Mouse (Mus musculus): ENCODE results near the gene Bnipl. TPM values are rescaled to one million over a fixed set of nuclear protein-coding genes. Genes with fewer than 3 reads are reported as not detected.

Gene Bnipl
- total RNA-seq (2021) = under 1 TPM; 0.16 to 0.29 TPM
- long read RNA-seq, experiment 1 = 0 reads
- long read RNA-seq, experiment 2 = 0 reads

- DNase-seq (ENCODE audit: low spot score in 2 of 2) = no peak
These were observed at the start of gene Bnipl for GRCm38 (mm10) chr3:95250783-95251424. TSS of gene Bnipl (minus strand) at chr3:95251193.

GRCm38 (mm10) chr3:95298018-95298417, 47.0 kb upstream of the Bnipl start:
- DNase-seq (ENCODE audit: low spot score in 2 of 2) = no peak

- DNase-seq (ENCODE audit: low spot score in 2 of 2) = no peak
These were observed 45.1 kb upstream of the Bnipl start for GRCm38 (mm10) chr3:95296103-95296469.

- no peak for DNase-seq (ENCODE audit: low spot score in 2 of 2)
These were observed 44.5 kb upstream of the Bnipl start for GRCm38 (mm10) chr3:95295321-95296102.

GRCm38 (mm10) chr3:95294718-95295117, 43.7 kb upstream of the Bnipl start:
- no peak for DNase-seq (ENCODE audit: low spot score in 2 of 2)

GRCm38 (mm10) chr3:95294316-95294715, 43.3 kb upstream of the Bnipl start:
- no peak for DNase-seq (ENCODE audit: low spot score in 2 of 2)

DNA sequence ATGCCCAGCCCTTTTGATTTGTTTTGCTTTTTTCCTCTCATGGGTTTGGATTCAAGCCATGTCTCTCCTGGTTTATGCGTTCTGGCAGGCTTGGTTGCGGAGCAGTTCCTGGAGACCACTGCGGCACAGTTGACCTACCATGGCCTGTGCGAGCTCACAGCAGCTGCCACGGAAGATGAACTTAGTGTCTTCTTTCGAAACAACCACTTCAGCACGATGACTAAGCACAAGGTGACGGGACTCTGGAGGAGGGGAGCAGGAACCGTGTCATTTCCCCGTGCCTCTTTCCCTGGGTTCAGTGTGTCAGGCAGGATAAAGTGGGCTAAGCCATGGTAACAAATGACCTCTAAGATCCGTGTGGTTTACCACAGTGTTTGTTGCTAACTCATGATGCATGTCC, 42.5 kb upstream of the Bnipl start:
- no peak for DNase-seq (ENCODE audit: low spot score in 2 of 2)

DNA sequence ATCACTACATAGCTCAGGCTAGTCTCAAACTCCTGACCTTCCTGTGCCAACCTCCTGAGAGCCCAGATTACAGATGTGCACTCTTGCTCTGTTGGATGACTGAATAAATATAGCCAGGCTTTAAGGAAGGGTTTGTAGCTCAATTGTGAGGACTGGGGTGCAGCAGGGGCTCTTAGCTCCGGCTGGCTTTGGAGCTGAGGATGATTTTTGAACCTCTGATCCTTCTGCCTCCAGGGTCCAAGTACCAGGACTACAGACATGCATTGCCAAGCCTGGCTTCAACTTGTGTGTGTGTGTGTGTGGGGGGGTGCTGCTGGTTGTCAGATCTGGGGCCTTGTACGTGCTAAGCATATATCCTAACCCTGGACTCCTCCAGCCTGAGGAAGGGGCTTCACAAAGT, 41.9 kb upstream of the Bnipl start:
- no peak for DNase-seq (ENCODE audit: low spot score in 2 of 2)

DNA sequence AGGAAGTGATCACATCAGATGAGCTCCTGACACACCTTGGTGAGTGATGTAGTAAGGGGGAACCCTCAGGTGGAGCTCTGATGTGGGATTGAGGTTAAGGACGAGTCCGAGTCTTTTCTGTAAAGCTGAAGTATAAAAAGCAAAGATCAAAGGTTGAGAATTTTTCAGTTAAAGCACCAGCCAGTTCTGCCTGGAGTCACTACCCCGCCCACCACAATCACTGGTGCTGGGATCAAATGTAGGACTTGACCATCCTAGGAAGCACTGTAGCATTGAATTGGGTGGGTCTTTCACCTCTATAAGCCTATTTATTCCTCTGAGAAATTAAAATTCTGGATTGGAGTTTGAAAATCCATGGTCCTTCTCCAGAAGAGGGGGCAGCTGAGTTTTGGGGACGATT, 40.0 kb upstream of the Bnipl start:
- DNase-seq (ENCODE audit: low spot score in 2 of 2) = no peak

DNA sequence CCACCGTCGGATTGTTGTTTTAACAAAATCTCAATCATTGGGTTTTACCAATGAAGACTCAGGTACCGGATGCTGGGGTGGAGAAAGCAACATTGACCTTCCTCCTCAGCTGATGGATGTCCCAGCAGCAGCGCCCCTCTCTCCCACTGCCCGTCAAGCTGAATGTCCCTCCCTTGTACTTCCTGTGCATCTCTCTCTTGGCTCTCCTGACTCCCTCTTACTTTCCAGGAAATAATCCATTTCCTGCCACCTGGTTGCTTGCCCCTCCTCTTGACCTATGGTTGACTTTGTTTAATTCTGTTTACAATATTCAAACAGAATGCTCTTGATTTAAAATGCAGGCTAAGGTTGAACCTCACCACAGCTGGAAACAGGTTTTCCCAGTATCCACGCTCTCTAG, 39.2 kb upstream of the Bnipl start:
- no peak for DNase-seq (ENCODE audit: low spot score in 2 of 2)

- DNase-seq (ENCODE audit: low spot score in 2 of 2) = no peak
These were observed 38.4 kb upstream of the Bnipl start for GRCm38 (mm10) chr3:95289419-95289818.

DNA sequence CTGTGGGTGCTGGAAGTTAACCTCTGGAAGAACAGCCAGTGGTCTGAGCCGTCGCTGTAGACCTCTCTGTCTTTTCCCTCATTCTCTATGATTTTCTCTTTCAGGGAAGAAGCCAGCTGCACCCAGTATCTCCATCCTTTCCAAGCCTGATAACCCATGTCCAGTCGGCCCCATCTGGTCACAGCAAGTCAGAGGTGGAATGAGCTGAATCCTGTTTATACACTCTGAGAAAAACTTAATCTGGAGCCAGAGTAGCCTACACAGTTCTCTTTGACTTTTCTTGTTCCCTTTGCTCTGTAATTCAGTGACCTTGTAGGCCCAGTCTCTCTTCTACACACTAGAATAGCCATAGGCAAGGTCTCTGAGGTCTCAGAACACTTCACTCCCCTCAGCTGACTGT, 36.5 kb upstream of the Bnipl start:
- DNase-seq (ENCODE audit: low spot score in 2 of 2) = no peak

DNA sequence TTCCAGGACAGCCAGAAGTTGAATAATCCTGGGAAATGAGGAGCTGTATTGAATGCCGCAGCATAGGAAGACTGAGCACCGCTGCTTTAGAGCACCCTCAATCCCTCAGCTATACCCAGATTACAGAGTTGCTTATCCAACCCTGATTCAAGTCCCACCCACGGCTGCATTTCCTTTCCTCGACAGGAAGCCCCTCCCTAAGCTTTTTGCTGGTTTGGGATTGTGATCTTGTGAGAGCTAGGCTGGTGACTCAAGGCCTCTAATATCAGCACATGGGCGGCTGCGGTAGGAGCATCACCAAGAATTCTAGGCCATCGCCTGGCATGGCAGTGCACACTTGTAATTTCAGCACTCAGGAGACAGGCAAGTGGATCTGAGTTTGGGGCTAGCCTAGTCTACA, 35.5 kb upstream of the Bnipl start:
- DNase-seq (ENCODE audit: low spot score in 2 of 2) = no peak

- no peak for DNase-seq (ENCODE audit: low spot score in 2 of 2)
These were observed 35.0 kb upstream of the Bnipl start for GRCm38 (mm10) chr3:95286011-95286410.

- DNase-seq (ENCODE audit: low spot score in 2 of 2) = no peak
These were observed 34.4 kb upstream of the Bnipl start for GRCm38 (mm10) chr3:95285390-95285789.

DNA sequence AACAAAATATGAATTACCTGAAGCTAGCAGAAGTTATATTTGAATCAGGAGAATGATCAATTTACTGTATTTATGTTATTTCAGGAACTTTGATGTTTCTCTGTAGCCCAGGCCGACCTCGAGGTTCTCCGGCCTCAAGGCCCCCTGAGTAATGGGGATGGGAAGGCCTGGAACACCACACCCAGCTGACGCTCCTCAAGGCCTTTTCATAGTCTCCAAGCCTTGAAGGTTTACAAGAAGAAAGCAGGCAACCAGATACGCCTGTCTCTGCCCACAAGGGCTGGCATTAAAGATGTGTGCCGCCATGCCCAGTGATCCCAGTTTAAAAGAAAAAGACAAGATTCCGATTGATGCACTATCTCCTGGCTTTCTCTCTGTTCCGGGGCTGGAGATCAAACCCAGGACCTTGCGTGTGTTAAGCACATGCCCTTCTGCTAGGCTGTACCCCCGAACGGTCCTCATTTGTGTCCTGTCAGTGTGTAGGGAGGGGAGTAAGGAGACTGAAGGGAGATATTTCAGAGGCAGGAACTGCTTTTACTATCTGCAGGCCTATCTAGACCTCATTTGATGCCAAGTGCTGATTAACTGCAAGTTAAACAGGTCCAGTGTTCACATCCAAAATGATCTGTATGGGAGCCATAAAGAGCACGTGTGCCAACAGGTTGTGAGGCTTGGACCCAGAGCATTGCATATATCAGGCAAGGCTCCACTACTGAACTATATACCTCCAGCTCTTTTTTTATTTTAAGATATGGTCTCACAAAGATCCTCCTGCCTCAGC, 33.7 kb upstream of the Bnipl start:
- no peak for DNase-seq (ENCODE audit: low spot score in 2 of 2)

GRCm38 (mm10) chr3:95284062-95284461, 33.1 kb upstream of the Bnipl start:
- no peak for DNase-seq (ENCODE audit: low spot score in 2 of 2)

GRCm38 (mm10) chr3:95283589-95283941, 32.6 kb upstream of the Bnipl start:
- no peak for DNase-seq (ENCODE audit: low spot score in 2 of 2)

GRCm38 (mm10) chr3:95282865-95283588, 32.0 kb upstream of the Bnipl start:
- DNase-seq (ENCODE audit: low spot score in 2 of 2) = peak; percentile 71 to 84

DNA sequence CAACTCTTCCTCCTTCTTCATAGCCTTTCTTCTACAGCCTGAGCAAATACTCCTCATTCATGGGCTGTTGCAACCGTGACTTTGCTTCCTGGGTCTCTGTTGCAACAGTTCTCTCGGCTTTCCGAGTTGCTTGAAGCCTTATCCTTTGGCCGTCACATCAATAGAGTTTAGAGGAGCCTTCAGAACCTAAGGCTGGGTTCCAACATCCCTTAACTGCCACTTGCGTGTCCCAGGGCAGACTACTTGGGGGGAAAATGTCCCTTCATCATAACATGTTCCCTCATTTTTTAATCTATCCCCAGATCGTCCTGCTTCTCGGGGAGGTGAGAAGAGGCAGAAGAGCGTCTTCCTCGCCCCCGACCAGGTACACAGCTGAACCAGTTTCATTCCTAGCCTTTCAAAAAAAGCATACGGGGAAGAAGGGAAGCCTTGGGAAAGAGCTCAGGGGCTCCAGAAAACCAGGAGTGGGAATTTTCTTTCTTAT, 31.4 kb upstream of the Bnipl start:
- peak in 1 of 2 experiments; percentile 22 for DNase-seq (ENCODE audit: low spot score in 2 of 2)

All from gastrocnemius, postnatal 4 days (tissue).